Mouse (Mus musculus) heart, adult 2 months (tissue): ENCODE measurements at regions not wholly inside any gene's neighbourhood (a gene's known extent, or its start where the extent isn't known, plus 50 kb on each side); places are given as distances from the start of the nearest gene placed in this dataset.

Experiments
- CTCF ChIP-seq: fragments of 200-600 bp; IDR thresholded peaks from 2 replicates; pipeline ENCODE4 v1.8.1; 2022; ENCODE audit warnings: antibody characterized with exemption, mild to moderate bottlenecking, moderate library complexity
- EP300 ChIP-seq: fragments of 200-500 bp; IDR thresholded peaks from 2 replicates; pipeline ENCODE4 v1.6.1; 2011; ENCODE audit warnings: low read depth, low read length, control low read depth; ENCODE audit not compliant: insufficient read depth
- POLR2A ChIP-seq: fragments of 200-500 bp; IDR thresholded peaks from 2 replicates; pipeline ENCODE4 v1.6.1; 2011; ENCODE audit warnings: mild to moderate bottlenecking, low read depth, low read length, control low read depth; ENCODE audit not compliant: insufficient read depth

GRCm38 (mm10) chr5:53352852-53353251 lies 86.0 kb downstream of the Smim20 start:
- TF ChIP-seq CTCF (no peak), POLR2A (no peak), EP300 (no peak)
